Mouse (Mus musculus): ENCODE data around the gene Rps18. TPM values are rescaled to one million over a fixed set of nuclear protein-coding genes. Genes with fewer than 3 reads are reported as not detected.

Gene Rps18
- polyA plus RNA-seq, 1 experiment from 2014 or later, result 1,510 TPM

GRCm38 (mm10) chr17:33972691-33973090, 16.9 kb upstream of the Rps18 start:
- H3K9me3 ChIP-seq (ENCODE audit: low read length), result peaks cover 7% of the 10 kb centered on the region; the same call in 1 of the 2 replicates
- TF ChIP-seq CTCF (IDR thresholded peaks at IDR 0.05; ENCODE audit: low read depth) (no peak), EP300 (IDR thresholded peaks at IDR 0.05; ENCODE audit: low read depth) (no peak)
- no peaks in the 10 kb centered on the region; the same call in 1 of the 2 replicates for H3K4me1 ChIP-seq (ENCODE audit: insufficient read depth)
- DNase-seq, result no peak
- no peak for ATAC-seq
- no peak overlapping the region for H3K4me2 ChIP-seq (ENCODE audit: low read depth, low read length)
- no peak overlapping the region for H3K4me3 ChIP-seq (ENCODE audit: low read depth, low read length)
- no peaks in the 10 kb centered on the region for H3K36me3 ChIP-seq (replicated peaks; ENCODE audit: insufficient read depth, low read length)
- 13% methylated on average over 1 of the region's 1 CpGs for WGBS (ENCODE audit: insufficient replicate concordance)
- no peak overlapping the region for H3K27ac ChIP-seq (ENCODE audit: low read depth)
- peaks cover under 1% of the 10 kb centered on the region; the same call in 1 of the 2 replicates for H3K27me3 ChIP-seq (ENCODE audit: insufficient read depth, low read length)
- no peak overlapping the region for H3K9ac ChIP-seq (replicated peaks)

GRCm38 (mm10) chr17:33969394-33969793, 13.6 kb upstream of the Rps18 start:
- no peak overlapping the region for H3K9ac ChIP-seq (replicated peaks)
- H3K4me3 ChIP-seq (ENCODE audit: low read depth, low read length), result no peak overlapping the region
- no peaks in the 10 kb centered on the region for H3K27me3 ChIP-seq (ENCODE audit: insufficient read depth, low read length)
- TF ChIP-seq CTCF (IDR thresholded peaks at IDR 0.05; ENCODE audit: low read depth) (peak; percentile 57), EP300 (IDR thresholded peaks at IDR 0.05; ENCODE audit: low read depth) (no peak)
- DNase-seq (no peak), ATAC-seq (no peak)
- H3K36me3 ChIP-seq (replicated peaks; ENCODE audit: insufficient read depth, low read length), result peaks cover 6% of the 10 kb centered on the region; the same call in 1 of the 2 replicates
- peaks cover 7% of the 10 kb centered on the region; the same call in 1 of the 2 replicates for H3K9me3 ChIP-seq (ENCODE audit: low read length)
- no peak overlapping the region for H3K27ac ChIP-seq (ENCODE audit: low read depth)
- 78% methylated on average over 4 of the region's 4 CpGs for WGBS (ENCODE audit: insufficient replicate concordance)
- H3K4me2 ChIP-seq (ENCODE audit: low read depth, low read length), result no peak overlapping the region
- no peaks in the 10 kb centered on the region for H3K4me1 ChIP-seq (ENCODE audit: insufficient read depth)

- 33% methylated on average over 5 of the region's 5 CpGs for WGBS (ENCODE audit: insufficient replicate concordance)
- Histone ChIP-seq H3K4me1 (ENCODE audit: insufficient read depth) (no peaks in the 10 kb centered on the region), H3K9me3 (ENCODE audit: low read length) (peaks cover 7% of the 10 kb centered on the region; the same call in 1 of the 2 replicates), H3K27me3 (ENCODE audit: insufficient read depth, low read length) (no peaks in the 10 kb centered on the region), H3K4me3 (ENCODE audit: low read depth, low read length) (no peak overlapping the region), H3K4me2 (ENCODE audit: low read depth, low read length) (no peak overlapping the region), H3K9ac (replicated peaks) (no peak overlapping the region), H3K36me3 (replicated peaks; ENCODE audit: insufficient read depth, low read length) (peaks cover 6% of the 10 kb centered on the region; the same call in 1 of the 2 replicates), H3K27ac (ENCODE audit: low read depth) (no peak overlapping the region)
- ATAC-seq (peak; percentile 78), DNase-seq (no peak)
- TF ChIP-seq CTCF (IDR thresholded peaks at IDR 0.05; ENCODE audit: low read depth) (peak; percentile 53), EP300 (IDR thresholded peaks at IDR 0.05; ENCODE audit: low read depth) (no peak)
These were observed 13.1 kb upstream of the Rps18 start for GRCm38 (mm10) chr17:33968927-33969326.

- Histone ChIP-seq H3K4me1 (ENCODE audit: insufficient read depth) (no peaks in the 10 kb centered on the region), H3K4me2 (ENCODE audit: low read depth, low read length) (no peak overlapping the region), H3K9ac (replicated peaks) (no peak overlapping the region), H3K9me3 (ENCODE audit: low read length) (peaks cover 7% of the 10 kb centered on the region; the same call in 1 of the 2 replicates), H3K4me3 (ENCODE audit: low read depth, low read length) (no peak overlapping the region), H3K36me3 (replicated peaks; ENCODE audit: insufficient read depth, low read length) (peaks cover 6% of the 10 kb centered on the region; the same call in 1 of the 2 replicates), H3K27ac (ENCODE audit: low read depth) (no peak overlapping the region), H3K27me3 (ENCODE audit: insufficient read depth, low read length) (no peaks in the 10 kb centered on the region)
- peak; percentile 96 for TF ChIP-seq CTCF (IDR thresholded peaks at IDR 0.05; ENCODE audit: low read depth)
- TF ChIP-seq EP300 (IDR thresholded peaks at IDR 0.05; ENCODE audit: low read depth), result no peak
- DNase-seq (peak; percentile 89), ATAC-seq (peak; percentile 83)
- 2% methylated on average over 9 of the region's 9 CpGs for WGBS (ENCODE audit: insufficient replicate concordance)
These were observed 12.7 kb upstream of the Rps18 start for GRCm38 (mm10) chr17:33968489-33968888.

GRCm38 (mm10) chr17:33965846-33966550, 10.2 kb upstream of the Rps18 start:
- Histone ChIP-seq H3K36me3 (replicated peaks; ENCODE audit: insufficient read depth, low read length) (peaks cover 12% of the 10 kb centered on the region), H3K27ac (ENCODE audit: low read depth) (no peak overlapping the region), H3K4me1 (ENCODE audit: insufficient read depth) (no peaks in the 10 kb centered on the region), H3K4me2 (ENCODE audit: low read depth, low read length) (no peak overlapping the region), H3K9ac (replicated peaks) (no peak overlapping the region), H3K27me3 (ENCODE audit: insufficient read depth, low read length) (no peaks in the 10 kb centered on the region), H3K9me3 (ENCODE audit: low read length) (peaks cover 7% of the 10 kb centered on the region; the same call in 1 of the 2 replicates), H3K4me3 (ENCODE audit: low read depth, low read length) (no peak overlapping the region)
- no peak for ATAC-seq
- no peak for DNase-seq
- 84% methylated on average over 16 of the region's 16 CpGs for WGBS (ENCODE audit: insufficient replicate concordance)
- no peak for TF ChIP-seq CTCF (IDR thresholded peaks at IDR 0.05; ENCODE audit: low read depth)

GRCm38 (mm10) chr17:33965082-33965845, 9.5 kb upstream of the Rps18 start:
- peaks cover 3% of the 10 kb centered on the region; the same call in 1 of the 2 replicates for H3K9me3 ChIP-seq (ENCODE audit: low read length)
- peaks cover 14% of the 10 kb centered on the region for H3K36me3 ChIP-seq (replicated peaks; ENCODE audit: insufficient read depth, low read length)
- no peaks in the 10 kb centered on the region for H3K27me3 ChIP-seq (ENCODE audit: insufficient read depth, low read length)
- H3K27ac ChIP-seq (ENCODE audit: low read depth), result no peak overlapping the region
- no peaks in the 10 kb centered on the region for H3K4me1 ChIP-seq (ENCODE audit: insufficient read depth)
- TF ChIP-seq CTCF (IDR thresholded peaks at IDR 0.05; ENCODE audit: low read depth) (no peak), EP300 (IDR thresholded peaks at IDR 0.05; ENCODE audit: low read depth) (no peak)
- 84% methylated on average over 17 of the region's 17 CpGs for WGBS (ENCODE audit: insufficient replicate concordance)
- no peak overlapping the region for H3K4me3 ChIP-seq (ENCODE audit: low read depth, low read length)
- no peak overlapping the region for H3K9ac ChIP-seq (replicated peaks)
- no peak for ATAC-seq
- no peak for DNase-seq
- H3K4me2 ChIP-seq (ENCODE audit: low read depth, low read length), result no peak overlapping the region
